Mouse (Mus musculus): ENCODE measurements around the gene Ube2k. TPM values are rescaled to one million over a fixed set of nuclear protein-coding genes. Genes with fewer than 3 reads are reported as not detected.

The Ube2k gene
- polyA plus RNA-seq, 1 experiment, result 95.3 TPM

DNA sequence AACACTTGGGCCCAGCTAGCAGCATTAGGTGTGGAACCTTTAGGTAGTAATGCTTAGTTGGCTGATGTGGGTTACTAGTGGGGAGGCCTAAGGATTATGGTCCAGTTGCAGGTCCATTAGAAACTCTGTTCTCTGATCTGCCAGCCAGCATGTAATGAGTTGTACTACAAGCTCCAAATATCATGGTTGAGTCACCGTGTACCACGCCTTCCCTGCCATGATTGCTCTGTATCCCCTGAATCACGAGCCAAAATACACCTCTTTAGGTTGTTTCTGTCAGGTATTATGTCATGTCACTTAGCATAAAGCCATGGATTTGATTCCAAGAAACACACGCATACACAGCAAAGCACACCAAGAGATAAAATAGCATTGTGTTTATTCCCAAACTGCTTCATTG is 12.2 kb upstream of the Ube2k start:
- H3K79me2 ChIP-seq (ENCODE audit: control insufficient read depth, insufficient read depth), result no peaks in the 10 kb centered on the region
- no peak overlapping the region for H3K4me2 ChIP-seq (ENCODE audit: low read depth)
- no peak overlapping the region for H3K4me3 ChIP-seq
- no peak overlapping the region for H3ac ChIP-seq (ENCODE audit: control insufficient read depth, insufficient read length)
- no peaks in the 10 kb centered on the region for H3K36me3 ChIP-seq (ENCODE audit: control insufficient read depth, insufficient read depth)
- TF ChIP-seq CEBPB (IDR thresholded peaks at IDR 0.05; ENCODE audit: insufficient read depth, poor library complexity, severe bottlenecking) (no peak), MYOD1 (IDR thresholded peaks at IDR 0.05; ENCODE audit: control insufficient read depth in 1 of 3, insufficient read length in 2 of 3, low read depth in 2 of 3) (no peak), POLR2A (IDR thresholded peaks at IDR 0.05; ENCODE audit: insufficient read length, low read depth) (no peak), MAX (IDR thresholded peaks at IDR 0.05; ENCODE audit: low read depth) (no peak), REST (IDR thresholded peaks at IDR 0.05; ENCODE audit: insufficient read depth, insufficient read length) (no peak), POLR2AphosphoS2 (IDR thresholded peaks at IDR 0.05; ENCODE audit: insufficient read length, low read depth) (no peak), TCF3 (IDR thresholded peaks at IDR 0.05; ENCODE audit: insufficient read length, low read depth) (no peak), E2F4 (IDR thresholded peaks at IDR 0.05; ENCODE audit: insufficient read depth) (no peak), SRF (IDR thresholded peaks at IDR 0.05; ENCODE audit: control insufficient read depth, insufficient read length, low read depth) (no peak), USF1 (IDR thresholded peaks at IDR 0.05; ENCODE audit: low read depth) (no peak), MYOG (IDR thresholded peaks at IDR 0.05; ENCODE audit: control insufficient read depth in 1 of 3, insufficient read depth in 1 of 3, insufficient read length in 2 of 3, low read depth in 2 of 3) (no peak), TCF12 (IDR thresholded peaks at IDR 0.05; ENCODE audit: insufficient read depth, poor library complexity, severe bottlenecking) (no peak)
- H3K27me3 ChIP-seq (ENCODE audit: control insufficient read depth, insufficient read depth, insufficient read length), result no peaks in the 10 kb centered on the region

DNA sequence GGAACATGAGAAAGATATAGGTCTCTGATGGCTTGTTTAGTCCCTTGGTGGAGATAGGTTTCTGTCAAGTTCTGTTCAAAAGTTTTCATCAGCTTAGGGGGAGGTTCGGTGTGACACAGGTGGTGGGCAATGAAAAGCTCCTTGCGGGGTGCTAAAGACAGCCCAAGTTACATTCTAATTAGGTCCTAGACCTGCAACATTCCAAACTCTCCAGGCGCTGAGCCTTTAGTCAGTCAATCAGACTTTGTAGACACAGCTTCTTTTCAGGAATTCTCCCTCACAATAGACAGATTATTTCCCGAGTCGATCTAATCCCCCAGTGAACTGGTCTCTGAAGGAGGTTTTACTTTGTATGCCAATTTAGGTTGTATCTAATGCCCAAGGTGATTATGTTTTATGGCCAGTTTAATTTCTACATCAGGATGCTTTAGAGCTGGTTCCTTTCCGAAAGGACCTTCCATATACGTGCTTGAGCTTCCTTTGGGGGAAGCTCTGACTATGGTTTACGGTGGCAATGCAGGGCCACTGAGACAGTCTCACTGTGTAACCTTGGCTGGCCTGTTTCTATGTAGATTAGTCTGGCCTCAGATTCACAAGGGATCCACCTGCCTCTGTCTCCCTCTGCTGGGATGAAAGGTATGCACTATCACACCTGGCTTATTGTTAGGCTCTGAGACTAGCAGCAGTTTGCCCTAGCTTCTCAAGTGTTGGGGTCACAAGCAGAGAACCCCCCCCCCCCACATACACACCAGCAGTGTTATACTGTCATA is 11.2 kb upstream of the Ube2k start:
- no peaks in the 10 kb centered on the region for H3K27me3 ChIP-seq (ENCODE audit: control insufficient read depth, insufficient read depth, insufficient read length)
- H3K79me2 ChIP-seq (ENCODE audit: control insufficient read depth, insufficient read depth), result no peaks in the 10 kb centered on the region
- no peak for TF ChIP-seq MYOG (IDR thresholded peaks at IDR 0.05; ENCODE audit: control insufficient read depth in 1 of 3, insufficient read depth in 1 of 3, insufficient read length in 2 of 3, low read depth in 2 of 3)
- TF ChIP-seq MYOD1 (IDR thresholded peaks at IDR 0.05; ENCODE audit: control insufficient read depth in 1 of 3, insufficient read length in 2 of 3, low read depth in 2 of 3), result no peak
- no peak for TF ChIP-seq CEBPB (IDR thresholded peaks at IDR 0.05; ENCODE audit: insufficient read depth, poor library complexity, severe bottlenecking)
- no peak for TF ChIP-seq POLR2A (IDR thresholded peaks at IDR 0.05; ENCODE audit: insufficient read length, low read depth)
- TF ChIP-seq POLR2AphosphoS2 (IDR thresholded peaks at IDR 0.05; ENCODE audit: insufficient read length, low read depth), result no peak
- no peak for TF ChIP-seq SRF (IDR thresholded peaks at IDR 0.05; ENCODE audit: control insufficient read depth, insufficient read length, low read depth)
- TF ChIP-seq USF1 (IDR thresholded peaks at IDR 0.05; ENCODE audit: low read depth), result no peak
- no peak for TF ChIP-seq MAX (IDR thresholded peaks at IDR 0.05; ENCODE audit: low read depth)
- TF ChIP-seq REST (IDR thresholded peaks at IDR 0.05; ENCODE audit: insufficient read depth, insufficient read length), result no peak
- TF ChIP-seq E2F4 (IDR thresholded peaks at IDR 0.05; ENCODE audit: insufficient read depth), result no peak
- no peak for TF ChIP-seq TCF3 (IDR thresholded peaks at IDR 0.05; ENCODE audit: insufficient read length, low read depth)
- no peak for TF ChIP-seq TCF12 (IDR thresholded peaks at IDR 0.05; ENCODE audit: insufficient read depth, poor library complexity, severe bottlenecking)
- no peak overlapping the region for H3K4me3 ChIP-seq
- no peak overlapping the region for H3ac ChIP-seq (ENCODE audit: control insufficient read depth, insufficient read length)
- H3K36me3 ChIP-seq (ENCODE audit: control insufficient read depth, insufficient read depth), result no peaks in the 10 kb centered on the region
- no peak overlapping the region for H3K4me2 ChIP-seq (ENCODE audit: low read depth)

- no peaks in the 10 kb centered on the region for H3K36me3 ChIP-seq (ENCODE audit: control insufficient read depth, insufficient read depth)
These were observed 5.8 kb upstream of the Ube2k start for GRCm38 (mm10) chr5:65531283-65531682.

DNA sequence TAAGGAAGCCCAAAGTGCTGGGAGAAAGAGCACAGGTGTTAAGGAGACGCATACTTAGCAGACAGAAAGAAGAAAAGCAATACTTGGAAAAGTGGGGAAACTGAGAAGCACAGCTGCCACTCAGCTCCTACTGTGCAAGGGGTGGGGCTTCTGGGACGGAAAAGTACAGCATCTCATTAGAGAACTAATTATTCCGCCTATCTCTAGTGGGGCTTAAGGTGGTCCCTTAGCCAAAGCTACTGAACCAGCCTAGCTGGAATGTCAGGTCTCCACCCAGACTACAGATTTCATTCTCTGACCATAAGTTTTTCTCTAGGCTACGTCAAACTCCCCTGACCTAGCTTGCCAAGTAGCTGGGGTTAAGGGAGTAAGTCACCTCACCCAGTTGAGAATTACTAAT is 2.5 kb upstream of the Ube2k start:
- TF ChIP-seq E2F4 (IDR thresholded peaks at IDR 0.05; ENCODE audit: insufficient read depth) (no peak), POLR2A (IDR thresholded peaks at IDR 0.05; ENCODE audit: insufficient read length, low read depth) (no peak), POLR2AphosphoS2 (IDR thresholded peaks at IDR 0.05; ENCODE audit: insufficient read length, low read depth) (no peak), CEBPB (IDR thresholded peaks at IDR 0.05; ENCODE audit: insufficient read depth, poor library complexity, severe bottlenecking) (no peak), SRF (IDR thresholded peaks at IDR 0.05; ENCODE audit: control insufficient read depth, insufficient read length, low read depth) (no peak), MYOD1 (IDR thresholded peaks at IDR 0.05; ENCODE audit: control insufficient read depth in 1 of 3, insufficient read length in 2 of 3, low read depth in 2 of 3) (no peak), MYOG (IDR thresholded peaks at IDR 0.05; ENCODE audit: control insufficient read depth in 1 of 3, insufficient read depth in 1 of 3, insufficient read length in 2 of 3, low read depth in 2 of 3) (no peak), MAX (IDR thresholded peaks at IDR 0.05; ENCODE audit: low read depth) (no peak), REST (IDR thresholded peaks at IDR 0.05; ENCODE audit: insufficient read depth, insufficient read length) (no peak), TCF3 (IDR thresholded peaks at IDR 0.05; ENCODE audit: insufficient read length, low read depth) (no peak), USF1 (IDR thresholded peaks at IDR 0.05; ENCODE audit: low read depth) (no peak), TCF12 (IDR thresholded peaks at IDR 0.05; ENCODE audit: insufficient read depth, poor library complexity, severe bottlenecking) (no peak)
- H3K36me3 ChIP-seq (ENCODE audit: control insufficient read depth, insufficient read depth), result no peaks in the 10 kb centered on the region
- no peak overlapping the region for H3K4me3 ChIP-seq
- H3K79me2 ChIP-seq (ENCODE audit: control insufficient read depth, insufficient read depth), result peaks cover 20% of the 10 kb centered on the region
- H3K4me2 ChIP-seq (ENCODE audit: low read depth), result no peak overlapping the region
- no peaks in the 10 kb centered on the region for H3K27me3 ChIP-seq (ENCODE audit: control insufficient read depth, insufficient read depth, insufficient read length)
- H3ac ChIP-seq (ENCODE audit: control insufficient read depth, insufficient read length), result no peak overlapping the region

More at GRCm38 (mm10) chr5:65531283-65531682, 5.8 kb upstream of the Ube2k start:
- H3ac ChIP-seq (ENCODE audit: control insufficient read depth, insufficient read length), result no peak overlapping the region
- no peaks in the 10 kb centered on the region for H3K27me3 ChIP-seq (ENCODE audit: control insufficient read depth, insufficient read depth, insufficient read length)
- H3K4me2 ChIP-seq (ENCODE audit: low read depth), result no peak overlapping the region
- no peak overlapping the region for H3K4me3 ChIP-seq
- no peaks in the 10 kb centered on the region for H3K79me2 ChIP-seq (ENCODE audit: control insufficient read depth, insufficient read depth)
- TF ChIP-seq TCF12 (IDR thresholded peaks at IDR 0.05; ENCODE audit: insufficient read depth, poor library complexity, severe bottlenecking) (no peak), MAX (IDR thresholded peaks at IDR 0.05; ENCODE audit: low read depth) (no peak), CEBPB (IDR thresholded peaks at IDR 0.05; ENCODE audit: insufficient read depth, poor library complexity, severe bottlenecking) (no peak), E2F4 (IDR thresholded peaks at IDR 0.05; ENCODE audit: insufficient read depth) (no peak), POLR2A (IDR thresholded peaks at IDR 0.05; ENCODE audit: insufficient read length, low read depth) (no peak), SRF (IDR thresholded peaks at IDR 0.05; ENCODE audit: control insufficient read depth, insufficient read length, low read depth) (no peak), MYOG (IDR thresholded peaks at IDR 0.05; ENCODE audit: control insufficient read depth in 1 of 3, insufficient read depth in 1 of 3, insufficient read length in 2 of 3, low read depth in 2 of 3) (no peak)
